Mouse (Mus musculus) hindbrain, embryonic 16.5 days (tissue): ENCODE data around the gene Cavin3. TPM values are rescaled to one million over a fixed set of nuclear protein-coding genes. Genes with fewer than 3 reads are reported as not detected.
"Not testable (repeated sequence)": the region's sequence is repeated elsewhere in the genome, so short reads cannot be mapped to it uniquely, and the experiment has no call there.

Experiments
- ATAC-seq: fragments of 200-750 bp; cut with Nextera tagmentation; 2 replicates; pipeline ENCODE4 v1.8.0; 2017; ENCODE audit warnings: moderate TSS enrichment, moderate library complexity
- H3K27ac ChIP-seq: fragments of 300-500 bp; sonication (generic); 2 replicates; pipeline ENCODE4 v1.5.1; 2014; ENCODE audit warnings: low read depth, mild to moderate bottlenecking, control low read depth, low read length, moderate library complexity
- H3K27me3 ChIP-seq: fragments of 300-500 bp; sonication (generic); replicated peaks from 2 replicates; pipeline ENCODE4 v1.6.1; 2014; ENCODE audit warnings: low read length; ENCODE audit not compliant: control insufficient read depth, insufficient read depth
- H3K36me3 ChIP-seq: fragments of 300-500 bp; sonication (generic); 2 replicates; pipeline ENCODE4 v1.6.1; 2014; ENCODE audit warnings: mild to moderate bottlenecking, low read length, moderate library complexity, mixed read lengths; ENCODE audit not compliant: control insufficient read depth, insufficient read depth
- H3K4me1 ChIP-seq: fragments of 300-500 bp; sonication (generic); 2 replicates; pipeline ENCODE4 v1.6.1; 2014; ENCODE audit warnings: low read depth, low read length; ENCODE audit not compliant: control insufficient read depth, insufficient read depth
- H3K4me2 ChIP-seq: fragments of 300-500 bp; sonication (generic); 2 replicates; pipeline ENCODE4 v1.6.1; 2014; ENCODE audit warnings: mild to moderate bottlenecking, low read length, control low read depth, moderate library complexity
- H3K4me3 ChIP-seq: fragments of 300-500 bp; sonication (generic); 2 replicates; pipeline ENCODE4 v1.5.1; 2014; ENCODE audit warnings: mild to moderate bottlenecking, low read length, control low read depth, moderate library complexity
- H3K9ac ChIP-seq: fragments of 300-500 bp; sonication (generic); 2 replicates; pipeline ENCODE4 v1.6.1; 2014; ENCODE audit warnings: low read depth, mild to moderate bottlenecking, control low read depth, low read length, moderate library complexity
- H3K9me3 ChIP-seq: fragments of 300-500 bp; sonication (generic); 2 replicates; pipeline ENCODE4 v1.6.1; 2014; ENCODE audit warnings: mild to moderate bottlenecking, low read length, moderate library complexity; ENCODE audit not compliant: control insufficient read depth
- WGBS: fragments of 180-500 bp; shearing (Covaris S2); extraction: QIAGEN DNeasy Blood & Tissue Kit; methylation state at CpG from one replicate; pipeline ENCODE4 v1.1.7; 2014; 5-methylcytosine and 5-hydroxymethylcytosine counted together
- polyA plus RNA-seq: library from polyadenylated mRNA; unstranded; fragments of >200 nt; fragmentation: Nextera tagmentation; extraction: Ambion mirVana; gene quantifications from 2 replicates; pipeline ENCODE4 v1.2.1, GENCODE M21; 2015

Cavin3 gene
- polyA plus RNA-seq, 1 experiment from 2014 or later = 43.0 TPM

GRCm38 (mm10) chr7:105475396-105475949 lies 6.6 kb downstream of the Cavin3 start:
- no peaks in the 10 kb centered on the region for H3K27me3 ChIP-seq
- H3K4me3 ChIP-seq = no peak overlapping the region
- H3K27ac ChIP-seq = no peak overlapping the region
- no peak overlapping the region for H3K9ac ChIP-seq
- no peak for ATAC-seq
- H3K9me3 ChIP-seq = no peaks in the 10 kb centered on the region
- WGBS = 83% methylated on average over 7 of the region's 7 CpGs
- H3K4me1 ChIP-seq = no peaks in the 10 kb centered on the region
- no peaks in the 10 kb centered on the region for H3K36me3 ChIP-seq
- H3K4me2 ChIP-seq = no peak overlapping the region

GRCm38 (mm10) chr7:105474771-105475315 lies 7.3 kb downstream of the Cavin3 start:
- no peak overlapping the region for H3K4me3 ChIP-seq
- no peaks in the 10 kb centered on the region for H3K27me3 ChIP-seq
- H3K9me3 ChIP-seq = no peaks in the 10 kb centered on the region
- H3K27ac ChIP-seq = no peak overlapping the region
- no peak overlapping the region for H3K9ac ChIP-seq
- H3K4me1 ChIP-seq = no peaks in the 10 kb centered on the region
- WGBS = 80% methylated on average over 4 of the region's 4 CpGs
- no peak overlapping the region for H3K4me2 ChIP-seq
- H3K36me3 ChIP-seq = no peaks in the 10 kb centered on the region
- no peak for ATAC-seq

DNA sequence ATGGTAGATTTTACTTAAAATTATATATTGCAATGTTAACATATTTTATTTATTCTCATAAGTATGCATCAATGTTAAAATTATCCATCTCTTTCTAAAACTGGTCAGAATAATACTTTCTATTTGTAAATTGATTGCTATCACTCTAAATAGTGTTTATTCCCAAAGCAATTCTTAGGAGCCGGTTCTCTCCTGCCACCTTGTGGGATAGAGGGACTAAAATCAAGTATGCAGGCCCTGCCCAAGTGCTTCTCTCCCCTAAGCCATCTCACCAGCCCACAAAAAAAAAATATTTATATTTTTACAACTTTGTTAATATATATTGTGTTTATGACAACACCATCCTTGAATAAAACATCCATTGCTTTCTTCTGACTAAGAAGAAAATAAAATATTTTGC lies 9.5 kb downstream of the Cavin3 start:
- Histone ChIP-seq H3K36me3 (no peaks in the 10 kb centered on the region), H3K4me2 (no peak overlapping the region), H3K4me3 (no peak overlapping the region), H3K4me1 (no peaks in the 10 kb centered on the region), H3K27me3 (no peaks in the 10 kb centered on the region), H3K9ac (no peak overlapping the region), H3K9me3 (no peaks in the 10 kb centered on the region), H3K27ac (no peak overlapping the region)
- WGBS = 51% methylated on average over 1 of the region's 1 CpGs
- no peak for ATAC-seq

DNA sequence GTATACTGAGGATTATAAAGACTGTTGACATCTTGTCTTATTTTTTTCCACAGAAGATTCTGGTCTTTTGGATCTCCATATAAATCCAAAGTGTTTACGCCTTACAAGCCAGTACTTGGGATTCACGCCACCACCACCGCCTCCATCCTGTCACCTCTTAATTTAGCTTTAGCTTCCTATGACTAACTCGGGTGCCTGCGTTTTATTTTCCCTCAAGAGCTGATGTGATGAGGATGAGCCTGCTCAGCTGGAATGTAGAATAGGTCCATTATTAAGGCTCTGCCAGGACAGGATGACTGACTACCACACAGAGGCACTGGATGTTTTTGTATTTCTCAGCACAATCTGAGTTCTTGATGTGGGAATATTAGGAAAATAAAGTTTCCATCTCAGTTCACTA lies 16.6 kb downstream of the Cavin3 start:
- ATAC-seq, H3K27ac ChIP-seq, H3K9me3 ChIP-seq: not testable (repeated sequence)

GRCm38 (mm10) chr7:105458546-105458945 lies 23.6 kb downstream of the Cavin3 start:
- H3K36me3 ChIP-seq = no peaks in the 10 kb centered on the region
- H3K27me3 ChIP-seq = no peaks in the 10 kb centered on the region
- H3K4me3 ChIP-seq = no peak overlapping the region
- no peak for ATAC-seq
- no peak overlapping the region for H3K27ac ChIP-seq
- no peaks in the 10 kb centered on the region for H3K9me3 ChIP-seq
- H3K4me2 ChIP-seq = no peak overlapping the region
- no peaks in the 10 kb centered on the region for H3K4me1 ChIP-seq
- no peak overlapping the region for H3K9ac ChIP-seq

More for the DNA sequence above, 16.6 kb downstream of the Cavin3 start:
- H3K27me3 ChIP-seq, H3K4me3 ChIP-seq, H3K4me2 ChIP-seq, H3K9ac ChIP-seq, H3K4me1 ChIP-seq, H3K36me3 ChIP-seq: not testable (repeated sequence)
- 92% methylated on average over 5 of the region's 5 CpGs for WGBS

GRCm38 (mm10) chr7:105453345-105453744 lies 28.8 kb downstream of the Cavin3 start:
- WGBS = 95% methylated on average over 4 of the region's 4 CpGs
- H3K4me2 ChIP-seq, ATAC-seq, H3K4me1 ChIP-seq, H3K36me3 ChIP-seq, H3K9ac ChIP-seq, H3K4me3 ChIP-seq, H3K9me3 ChIP-seq, H3K27ac ChIP-seq, H3K27me3 ChIP-seq: not testable (repeated sequence)

DNA sequence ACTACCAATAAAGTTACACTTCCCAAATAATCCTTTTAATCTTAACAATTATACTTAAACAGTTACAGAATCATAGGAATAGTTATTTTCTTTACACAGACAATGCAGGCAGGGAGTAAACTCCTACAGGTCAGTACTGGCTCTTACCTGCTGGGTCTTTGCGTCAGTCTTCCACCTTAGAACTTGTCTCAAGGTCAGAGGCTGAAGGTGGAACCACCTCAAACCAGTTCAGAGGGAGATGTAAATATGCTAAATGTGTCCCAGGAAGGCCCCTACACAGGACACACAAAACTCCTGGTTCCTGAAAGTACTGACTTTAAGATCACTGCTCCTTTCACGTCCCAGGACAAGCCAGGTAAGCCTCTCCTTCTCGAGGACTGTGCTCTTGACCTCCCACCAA lies 37.0 kb downstream of the Cavin3 start:
- Histone ChIP-seq H3K36me3 (no peaks in the 10 kb centered on the region), H3K4me1 (no peaks in the 10 kb centered on the region), H3K9me3 (no peaks in the 10 kb centered on the region), H3K4me2 (no peak overlapping the region), H3K27me3 (no peaks in the 10 kb centered on the region), H3K27ac (no peak overlapping the region), H3K4me3 (no peak overlapping the region), H3K9ac (no peak overlapping the region)
- WGBS = 70% methylated on average over 3 of the region's 3 CpGs
- no peak for ATAC-seq

GRCm38 (mm10) chr7:105441426-105441825 lies 40.7 kb downstream of the Cavin3 start:
- Histone ChIP-seq H3K27ac (no peak overlapping the region), H3K4me2 (no peak overlapping the region), H3K4me1 (no peaks in the 10 kb centered on the region), H3K36me3 (no peaks in the 10 kb centered on the region), H3K9ac (no peak overlapping the region), H3K4me3 (no peak overlapping the region), H3K27me3 (no peaks in the 10 kb centered on the region), H3K9me3 (no peaks in the 10 kb centered on the region)
- ATAC-seq = no peak
- 71% methylated on average over 4 of the region's 4 CpGs for WGBS

DNA sequence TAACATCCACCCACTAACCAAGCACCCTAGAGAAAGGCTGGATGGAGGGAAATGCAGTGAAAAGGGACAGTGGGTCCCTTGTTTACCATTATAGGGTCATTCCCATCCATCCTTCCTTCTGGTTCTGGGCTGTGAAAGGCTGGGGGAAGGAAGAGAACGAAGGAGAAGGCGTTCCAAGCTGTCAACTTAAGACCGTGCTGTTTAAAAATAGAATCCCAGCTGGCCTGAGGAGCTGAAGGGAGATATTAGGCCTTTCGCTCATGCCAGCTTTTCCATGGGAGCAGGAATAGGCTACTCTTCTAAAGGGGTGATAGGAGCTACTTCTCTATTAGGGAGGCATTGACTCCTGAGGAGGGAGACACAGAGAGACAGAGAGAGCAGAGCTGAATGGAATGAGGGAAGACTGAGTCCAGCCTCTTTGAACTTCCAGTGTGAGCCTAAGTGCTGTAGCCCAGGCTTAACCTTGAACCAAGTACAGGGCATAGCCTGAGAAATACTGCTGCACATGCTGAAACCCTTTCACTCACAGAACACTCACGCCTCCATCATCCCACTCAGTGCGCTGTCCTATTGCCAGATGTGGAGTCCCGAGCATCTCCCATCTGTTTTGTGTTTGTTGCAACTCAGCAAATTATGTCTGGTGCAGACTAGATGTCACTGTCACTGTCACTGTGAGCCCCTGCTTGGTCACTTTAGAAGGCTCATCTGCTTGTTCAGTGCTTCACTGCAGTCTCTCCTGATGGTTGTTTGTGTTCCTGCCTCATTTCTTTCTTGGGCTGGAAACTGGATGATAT lies 43.9 kb downstream of the Cavin3 start:
- H3K4me1 ChIP-seq = no peaks in the 10 kb centered on the region
- no peak overlapping the region for H3K4me2 ChIP-seq
- H3K27ac ChIP-seq = no peak overlapping the region
- H3K9me3 ChIP-seq = no peaks in the 10 kb centered on the region
- no peaks in the 10 kb centered on the region for H3K27me3 ChIP-seq
- ATAC-seq = no peak
- no peak overlapping the region for H3K4me3 ChIP-seq
- WGBS = 89% methylated on average over 7 of the region's 7 CpGs
- H3K36me3 ChIP-seq = no peaks in the 10 kb centered on the region
- H3K9ac ChIP-seq = no peak overlapping the region
